Mouse (Mus musculus) myocyte (in vitro differentiated cells): ENCODE results near the gene Samm50. TPM values are rescaled to one million over a fixed set of nuclear protein-coding genes. Genes with fewer than 3 reads are reported as not detected.

ENCODE experiments used
- H3K27me3 ChIP-seq: one replicate; pipeline ENCODE4 v1.6.1; 2011; ENCODE audit not compliant: control insufficient read depth, insufficient read depth, insufficient read length
- H3K36me3 ChIP-seq: one replicate; pipeline ENCODE4 v1.6.1; 2011; ENCODE audit not compliant: control insufficient read depth, insufficient read depth
- H3K4me2 ChIP-seq: one replicate; pipeline ENCODE4 v1.6.1; 2011; ENCODE audit warnings: low read depth, control low read depth
- H3K4me3 ChIP-seq: one replicate; pipeline ENCODE4 v1.5.1; 2011; ENCODE audit warnings: mild to moderate bottlenecking, control low read depth, moderate library complexity
- H3K79me2 ChIP-seq: one replicate; pipeline ENCODE4 v1.6.1; 2011; ENCODE audit not compliant: control insufficient read depth, insufficient read depth
- H3ac ChIP-seq: one replicate; pipeline ENCODE4 v1.6.1; 2011; ENCODE audit not compliant: control insufficient read depth, insufficient read length
- CEBPB ChIP-seq: IDR thresholded peaks from 2 replicates; pipeline ENCODE4 v1.6.1; 2011; ENCODE audit warnings: mild to moderate bottlenecking, moderate library complexity; ENCODE audit not compliant: poor library complexity, insufficient read depth, severe bottlenecking
- E2F4 ChIP-seq: IDR thresholded peaks from one replicate; pipeline ENCODE4 v1.6.1; 2011; ENCODE audit warnings: mild to moderate bottlenecking, control low read depth, moderate library complexity; ENCODE audit not compliant: insufficient read depth
- MAX ChIP-seq: IDR thresholded peaks from one replicate; pipeline ENCODE4 v1.6.1; 2011; ENCODE audit warnings: low read depth, mild to moderate bottlenecking, control low read depth
- MYOD1 ChIP-seq, 3 experiments: IDR thresholded peaks; one replicate each; pipeline ENCODE4 v1.6.1; 2011; ENCODE audit warnings: control low read depth in 2 of 3, low read depth in 2 of 3, mild to moderate bottlenecking in 2 of 3, moderate library complexity in 1 of 3; ENCODE audit not compliant: insufficient read length in 2 of 3, control insufficient read depth in 1 of 3
- MYOG ChIP-seq, 3 experiments: IDR thresholded peaks; one replicate each; pipeline ENCODE4 v1.6.1; 2011; ENCODE audit warnings: control low read depth in 2 of 3, low read depth in 2 of 3, mild to moderate bottlenecking in 2 of 3; ENCODE audit not compliant: insufficient read length in 2 of 3, control insufficient read depth in 1 of 3, insufficient read depth in 1 of 3
- POLR2A ChIP-seq: IDR thresholded peaks from one replicate; pipeline ENCODE4 v1.6.1; 2011; ENCODE audit warnings: low read depth, mild to moderate bottlenecking, control low read depth, moderate library complexity; ENCODE audit not compliant: insufficient read length
- POLR2AphosphoS2 ChIP-seq: IDR thresholded peaks from one replicate; pipeline ENCODE4 v1.6.1; 2011; ENCODE audit warnings: low read depth, control low read depth; ENCODE audit not compliant: insufficient read length
- REST ChIP-seq: IDR thresholded peaks from one replicate; pipeline ENCODE4 v1.6.1; 2011; ENCODE audit warnings: mild to moderate bottlenecking, control low read depth, moderate library complexity; ENCODE audit not compliant: insufficient read depth, insufficient read length
- SRF ChIP-seq: IDR thresholded peaks from one replicate; pipeline ENCODE4 v1.6.1; 2011; ENCODE audit warnings: low read depth; ENCODE audit not compliant: control insufficient read depth, insufficient read length
- TCF12 ChIP-seq: IDR thresholded peaks from one replicate; pipeline ENCODE4 v1.6.1; 2011; ENCODE audit warnings: mild to moderate bottlenecking, control low read depth; ENCODE audit not compliant: poor library complexity, insufficient read depth, severe bottlenecking
- TCF3 ChIP-seq: IDR thresholded peaks from one replicate; pipeline ENCODE4 v1.6.1; 2011; ENCODE audit warnings: low read depth, control low read depth; ENCODE audit not compliant: insufficient read length
- USF1 ChIP-seq: IDR thresholded peaks from one replicate; pipeline ENCODE4 v1.6.1; 2011; ENCODE audit warnings: low read depth, mild to moderate bottlenecking, control low read depth, moderate library complexity
- polyA plus RNA-seq: library from polyadenylated mRNA; unstranded; fragments of >200 nt; fragmentation: generic; extraction: Trizol; gene quantifications from one replicate; pipeline ENCODE4 v1.2.1, GENCODE M21; 2012; ENCODE audit warnings: missing spikeins

Gene Samm50
- polyA plus RNA-seq, 1 experiment = 116 TPM

DNA sequence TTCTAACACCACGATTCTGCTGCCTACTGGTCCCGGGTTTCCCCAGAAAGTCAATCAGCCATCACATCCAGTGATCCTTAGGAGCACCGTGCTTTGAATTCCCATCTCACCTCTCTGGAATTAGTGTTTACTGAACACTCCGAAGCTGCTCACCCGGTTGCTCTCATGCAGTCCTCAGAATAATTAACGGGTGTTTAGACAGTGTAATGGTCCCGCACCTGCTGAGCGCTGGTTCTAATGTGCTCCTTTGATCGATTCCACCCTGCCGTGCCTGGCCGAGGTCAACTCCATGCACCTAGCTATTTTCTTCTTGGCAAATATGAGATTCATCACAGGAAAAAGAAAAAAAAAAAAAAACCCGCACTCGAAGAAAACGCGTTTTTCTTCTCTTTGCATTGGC is 46.5 kb downstream of the Samm50 start:
- no peak overlapping the region for H3ac ChIP-seq
- H3K4me3 ChIP-seq = no peak overlapping the region
- no peaks in the 10 kb centered on the region for H3K27me3 ChIP-seq
- H3K79me2 ChIP-seq = peaks cover 89% of the 10 kb centered on the region
- H3K4me2 ChIP-seq = no peak overlapping the region
- TF ChIP-seq TCF12 (no peak), SRF (no peak), E2F4 (no peak), CEBPB (no peak), USF1 (no peak), REST (no peak), MYOG (IDR thresholded peaks at IDR 0.05; ENCODE audit: control insufficient read depth in 1 of 3, insufficient read depth in 1 of 3, insufficient read length in 2 of 3, low read depth in 2 of 3) (no peak), POLR2AphosphoS2 (no peak), TCF3 (no peak), MAX (no peak), MYOD1 (IDR thresholded peaks at IDR 0.05; ENCODE audit: control insufficient read depth in 1 of 3, insufficient read length in 2 of 3, low read depth in 2 of 3) (no peak), POLR2A (no peak)
- H3K36me3 ChIP-seq = peaks cover 7% of the 10 kb centered on the region

DNA sequence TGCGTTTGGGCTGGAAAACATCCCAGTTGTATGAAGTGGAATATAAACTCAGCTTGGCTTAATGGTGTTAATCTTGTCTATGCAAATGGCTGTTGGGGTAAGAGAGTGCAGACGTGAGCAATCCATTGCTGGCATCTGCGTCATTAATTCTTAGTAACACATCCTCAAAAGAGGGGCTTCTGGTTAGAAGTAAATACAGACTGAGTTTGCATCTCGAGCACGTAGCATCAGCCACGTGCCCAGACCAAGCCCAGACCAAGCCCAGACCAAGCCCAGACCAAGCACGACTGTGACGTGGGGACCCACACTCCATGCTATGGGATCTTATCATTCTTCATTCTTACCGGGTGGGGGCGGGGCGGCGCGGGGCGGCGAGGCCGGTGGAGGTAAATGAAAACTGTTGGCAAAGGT is 47.0 kb downstream of the Samm50 start:
- no peak overlapping the region for H3K4me3 ChIP-seq
- TF ChIP-seq MYOG (IDR thresholded peaks at IDR 0.05; ENCODE audit: control insufficient read depth in 1 of 3, insufficient read depth in 1 of 3, insufficient read length in 2 of 3, low read depth in 2 of 3) (no peak), MYOD1 (IDR thresholded peaks at IDR 0.05; ENCODE audit: control insufficient read depth in 1 of 3, insufficient read length in 2 of 3, low read depth in 2 of 3) (no peak), TCF3 (no peak), TCF12 (no peak), MAX (no peak), CEBPB (no peak)
- H3K4me2 ChIP-seq = no peak overlapping the region
- peaks cover 89% of the 10 kb centered on the region for H3K79me2 ChIP-seq
- H3K36me3 ChIP-seq = peaks cover 7% of the 10 kb centered on the region
- no peaks in the 10 kb centered on the region for H3K27me3 ChIP-seq
- no peak overlapping the region for H3ac ChIP-seq

DNA sequence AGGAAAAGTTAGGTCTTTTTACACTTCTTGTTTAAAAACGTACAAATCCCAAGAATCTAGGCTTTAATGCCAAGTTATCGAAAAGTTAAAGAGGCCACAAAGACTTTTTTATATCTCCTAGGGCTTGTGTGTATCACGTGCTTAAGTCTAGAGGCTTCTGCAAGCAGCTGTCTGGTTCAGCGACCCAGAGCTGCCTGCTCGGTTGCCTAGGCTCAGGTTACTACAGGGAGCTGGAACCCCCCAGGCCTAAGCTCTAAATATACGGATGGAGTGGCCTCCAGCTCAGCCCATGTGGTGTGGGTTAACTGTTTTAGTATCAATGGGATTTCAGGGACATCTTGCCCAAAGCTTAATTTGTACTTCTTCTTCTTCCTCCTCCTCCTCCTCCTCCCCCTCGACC is 49.5 kb downstream of the Samm50 start:
- Histone ChIP-seq H3K4me3 (no peak overlapping the region), H3ac (no peak overlapping the region), H3K79me2 (peaks cover 99% of the 10 kb centered on the region), H3K4me2 (peak overlapping the region; percentile 48), H3K27me3 (no peaks in the 10 kb centered on the region), H3K36me3 (peaks cover 7% of the 10 kb centered on the region)
- TF ChIP-seq CEBPB (no peak), MYOG (IDR thresholded peaks at IDR 0.05; ENCODE audit: control insufficient read depth in 1 of 3, insufficient read depth in 1 of 3, insufficient read length in 2 of 3, low read depth in 2 of 3) (peak; percentile 45 to 85 (median 83)), E2F4 (no peak), POLR2A (no peak), MYOD1 (IDR thresholded peaks at IDR 0.05; ENCODE audit: control insufficient read depth in 1 of 3, insufficient read length in 2 of 3, low read depth in 2 of 3) (peak; percentile 8 to 79 (median 61)), TCF12 (peak; percentile 37), REST (no peak), USF1 (peak; percentile 19), TCF3 (no peak), MAX (no peak)

DNA sequence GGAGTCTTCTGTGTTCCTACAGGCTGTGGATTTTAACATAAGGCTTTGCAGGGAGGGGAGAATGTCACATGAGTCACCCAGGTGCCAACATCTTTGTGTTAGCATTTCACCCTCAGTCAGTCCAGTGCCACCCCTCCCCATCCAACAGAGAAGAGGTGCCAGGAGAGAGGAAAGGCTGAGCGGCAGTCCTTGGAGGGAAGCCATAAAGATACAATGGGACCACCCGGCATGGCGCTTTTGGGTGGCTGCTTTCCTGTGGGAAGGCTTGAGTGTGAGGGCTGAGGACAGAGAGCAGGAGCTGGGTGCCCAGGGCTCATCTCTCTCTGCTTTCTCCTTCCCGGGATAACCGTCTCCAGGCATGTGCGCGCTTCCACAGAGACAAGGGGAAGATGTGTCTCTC is 53.1 kb downstream of the Samm50 start:
- H3K4me3 ChIP-seq = no peak overlapping the region
- no peaks in the 10 kb centered on the region for H3K27me3 ChIP-seq
- TF ChIP-seq SRF = no peak
- TF ChIP-seq REST = no peak
- TF ChIP-seq POLR2A = no peak
- no peak for TF ChIP-seq MYOG (IDR thresholded peaks at IDR 0.05; ENCODE audit: control insufficient read depth in 1 of 3, insufficient read depth in 1 of 3, insufficient read length in 2 of 3, low read depth in 2 of 3)
- no peak for TF ChIP-seq E2F4
- TF ChIP-seq MYOD1 (IDR thresholded peaks at IDR 0.05; ENCODE audit: control insufficient read depth in 1 of 3, insufficient read length in 2 of 3, low read depth in 2 of 3) = no peak
- TF ChIP-seq TCF12 = no peak
- no peak for TF ChIP-seq CEBPB
- no peak for TF ChIP-seq POLR2AphosphoS2
- TF ChIP-seq USF1 = no peak
- no peak for TF ChIP-seq TCF3
- TF ChIP-seq MAX = no peak
- H3K4me2 ChIP-seq = no peak overlapping the region
- no peak overlapping the region for H3ac ChIP-seq
- H3K36me3 ChIP-seq = peaks cover 12% of the 10 kb centered on the region
- H3K79me2 ChIP-seq = peaks cover 100% of the 10 kb centered on the region

GRCm38 (mm10) chr15:84246195-84246594 is 54.2 kb downstream of the Samm50 start:
- H3K79me2 ChIP-seq = peaks cover 100% of the 10 kb centered on the region
- no peaks in the 10 kb centered on the region for H3K27me3 ChIP-seq
- no peak overlapping the region for H3ac ChIP-seq
- TF ChIP-seq TCF12 (no peak), MAX (no peak), POLR2A (no peak), TCF3 (no peak), USF1 (no peak)
- H3K4me2 ChIP-seq = no peak overlapping the region
- H3K36me3 ChIP-seq = peaks cover 12% of the 10 kb centered on the region
- no peak overlapping the region for H3K4me3 ChIP-seq
